Mouse (Mus musculus) limb, embryonic 14.5 days (tissue): ENCODE measurements at regions not wholly inside any gene's neighbourhood (a gene's known extent, or its start where the extent isn't known, plus 50 kb on each side); places are given as distances from the start of the nearest gene placed in this dataset.

Experiments used
- ATAC-seq: fragments of 200-750 bp; cut with Nextera tagmentation; 2 replicates; pipeline ENCODE4 v1.8.0; 2017; ENCODE audit warnings: low read depth, moderate number of reproducible peaks, moderate TSS enrichment; ENCODE audit not compliant: low FRiP score
- DNase-seq: peaks from one replicate; pipeline ENCODE4 v3.0.0-alpha.2; 2015; ENCODE audit warnings: low spot score
- H3K27ac ChIP-seq: fragments of 300-500 bp; sonication (generic); replicated peaks from 2 replicates; pipeline ENCODE4 v1.5.1; 2014; ENCODE audit warnings: low read depth, mild to moderate bottlenecking, low read length, moderate library complexity, mixed read lengths
- H3K27me3 ChIP-seq: fragments of 300-500 bp; sonication (generic); 2 replicates; pipeline ENCODE4 v1.6.1; 2014; ENCODE audit warnings: low read length, mixed read lengths; ENCODE audit not compliant: control insufficient read depth, insufficient read depth
- H3K36me3 ChIP-seq: fragments of 300-500 bp; sonication (generic); 2 replicates; pipeline ENCODE4 v1.6.1; 2014; ENCODE audit warnings: mild to moderate bottlenecking, low read length, moderate library complexity, mixed read lengths; ENCODE audit not compliant: control insufficient read depth, insufficient read depth
- H3K4me1 ChIP-seq: fragments of 300-500 bp; sonication (generic); 2 replicates; pipeline ENCODE4 v1.6.1; 2014; ENCODE audit warnings: antibody characterized with exemption, low read length, mixed read lengths; ENCODE audit not compliant: control insufficient read depth, insufficient read depth
- H3K4me2 ChIP-seq: fragments of 300-500 bp; sonication (generic); replicated peaks from 2 replicates; pipeline ENCODE4 v1.6.1; 2014; ENCODE audit warnings: low read depth, mild to moderate bottlenecking, low read length, moderate library complexity; ENCODE audit not compliant: severe bottlenecking
- H3K4me3 ChIP-seq: fragments of 300-500 bp; sonication (generic); replicated peaks from 2 replicates; pipeline ENCODE4 v1.5.1; 2014; ENCODE audit warnings: low read length
- H3K9ac ChIP-seq: fragments of 300-500 bp; sonication (generic); 2 replicates; pipeline ENCODE4 v1.6.1; 2014; ENCODE audit warnings: mild to moderate bottlenecking, low read depth, low read length, moderate library complexity; ENCODE audit not compliant: severe bottlenecking
- H3K9me3 ChIP-seq: fragments of 300-500 bp; sonication (generic); 2 replicates; pipeline ENCODE4 v1.6.1; 2016; ENCODE audit warnings: low read length; ENCODE audit not compliant: control insufficient read depth
- POLR2A ChIP-seq: fragments of 200-500 bp; IDR thresholded peaks from 2 replicates; pipeline ENCODE4 v1.8.0; 2012; ENCODE audit warnings: inconsistent platforms, mild to moderate bottlenecking, moderate library complexity, borderline replicate concordance; ENCODE audit not compliant: insufficient read depth, insufficient read length; ENCODE audit errors: extremely low read depth
- WGBS: fragments of 180-500 bp; shearing (Covaris S2); extraction: QIAGEN DNeasy Blood & Tissue Kit; methylation state at CpG from one replicate; pipeline ENCODE4 v1.1.7; 2014; 5-methylcytosine and 5-hydroxymethylcytosine counted together

DNA sequence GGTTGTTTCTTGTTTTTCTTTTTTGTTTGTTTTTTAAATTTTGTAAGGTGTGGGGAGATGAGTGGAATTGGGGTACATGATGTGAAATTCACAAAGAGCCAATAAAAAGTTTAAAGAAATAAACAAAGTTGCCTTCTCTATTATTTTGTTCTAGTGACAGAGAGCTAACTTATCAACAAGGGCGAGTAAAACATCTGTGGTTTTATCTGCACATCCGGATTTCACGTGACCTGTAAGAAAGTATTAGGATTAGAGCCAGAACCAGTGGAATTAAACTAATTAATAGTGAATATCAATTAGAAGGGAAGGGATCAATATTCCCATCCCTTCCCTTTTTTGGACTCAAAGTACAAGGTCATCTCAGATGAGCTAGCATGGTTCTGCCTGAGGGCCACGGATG lies 52.6 kb upstream of the Csf1 start:
- DNase-seq, result no peak
- no peak for ATAC-seq
- 67% methylated on average over 4 of the region's 4 CpGs for WGBS
- no peak for TF ChIP-seq POLR2A
- Histone ChIP-seq H3K27me3 (no peaks in the 10 kb centered on the region), H3K36me3 (no peaks in the 10 kb centered on the region), H3K4me2 (no peak overlapping the region), H3K9me3 (no peaks in the 10 kb centered on the region), H3K4me3 (no peak overlapping the region), H3K9ac (no peak overlapping the region), H3K27ac (no peak overlapping the region), H3K4me1 (peaks cover 11% of the 10 kb centered on the region)

DNA sequence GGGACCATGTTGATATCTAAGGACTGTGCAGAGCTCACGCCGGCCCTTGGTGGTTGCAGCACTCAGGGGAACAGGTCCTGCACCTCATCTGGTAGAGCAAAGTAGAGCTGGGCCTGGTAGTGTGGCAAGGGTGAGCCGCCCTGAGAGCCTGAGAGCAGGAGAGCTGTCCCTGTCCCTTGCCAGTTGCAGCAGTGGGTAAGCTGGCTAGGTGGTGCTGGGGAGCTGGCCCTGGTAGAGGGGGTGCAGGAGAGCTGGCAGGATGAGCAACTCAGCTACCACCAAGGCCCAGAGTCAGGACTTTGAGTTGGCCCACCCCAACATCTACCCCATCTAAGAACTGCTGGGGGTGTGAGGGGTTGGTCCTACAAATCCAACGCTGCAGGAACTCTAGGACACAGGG lies 52.1 kb upstream of the Csf1 start:
- Histone ChIP-seq H3K36me3 (no peaks in the 10 kb centered on the region), H3K4me1 (peaks cover 15% of the 10 kb centered on the region), H3K4me3 (no peak overlapping the region), H3K27me3 (no peaks in the 10 kb centered on the region), H3K9ac (no peak overlapping the region), H3K9me3 (no peaks in the 10 kb centered on the region), H3K27ac (no peak overlapping the region), H3K4me2 (no peak overlapping the region)
- DNase-seq, result no peak
- no peak for ATAC-seq
- WGBS, result 63% methylated on average over 4 of the region's 4 CpGs
- no peak for TF ChIP-seq POLR2A

DNA sequence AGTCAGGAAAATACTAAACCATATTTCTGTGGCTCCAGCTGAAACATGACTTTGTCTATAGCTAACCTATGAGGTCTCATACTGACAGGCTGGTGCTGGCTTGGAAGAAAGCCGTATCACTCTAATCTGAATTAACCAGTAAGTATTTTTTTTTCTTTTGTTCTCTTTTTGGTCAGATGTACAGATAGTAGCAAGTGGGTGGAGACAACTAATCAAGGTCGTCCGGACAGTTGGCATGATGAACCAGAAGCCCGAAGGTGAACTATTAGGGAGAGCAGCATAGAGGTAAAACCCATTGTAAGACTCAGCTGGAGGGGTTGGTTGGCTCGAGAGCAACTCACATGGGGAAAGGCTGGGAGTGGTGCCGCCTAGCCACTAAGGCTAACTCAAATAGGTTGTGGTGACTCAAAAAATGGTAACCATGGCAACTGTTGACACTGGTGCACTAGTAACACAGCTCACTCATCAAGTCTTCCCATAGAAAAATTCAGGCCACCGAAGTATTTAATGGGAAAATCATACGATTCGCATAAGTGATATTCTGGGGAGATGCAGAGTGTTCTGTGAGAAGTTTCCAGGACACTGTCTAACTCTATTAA lies 50.3 kb upstream of the Csf1 start:
- H3K9me3 ChIP-seq, result no peaks in the 10 kb centered on the region
- H3K4me3 ChIP-seq, result no peak overlapping the region
- H3K27me3 ChIP-seq, result no peaks in the 10 kb centered on the region
- no peak overlapping the region for H3K4me2 ChIP-seq
- ATAC-seq (no peak), DNase-seq (no peak)
- H3K36me3 ChIP-seq, result no peaks in the 10 kb centered on the region
- no peak for TF ChIP-seq POLR2A
- peaks cover 16% of the 10 kb centered on the region for H3K4me1 ChIP-seq
- WGBS, result 76% methylated on average over 9 of the region's 9 CpGs
- no peak overlapping the region for H3K27ac ChIP-seq
- H3K9ac ChIP-seq, result no peak overlapping the region
